Mouse (Mus musculus) spleen, embryonic (tissue): ENCODE results near the gene Eif4e.
"Not testable (repeated sequence)": the region's sequence is repeated elsewhere in the genome, so short reads cannot be mapped to it uniquely, and the experiment has no call there.

Source experiments
- CTCF ChIA-PET: fragments of 350-600 bp; sonication (Branson Sonifier 250); formaldehyde crosslinking; loops from one replicate; lab custom pipeline; 2022; lab: Charles Lee

The Eif4e gene

DNA sequence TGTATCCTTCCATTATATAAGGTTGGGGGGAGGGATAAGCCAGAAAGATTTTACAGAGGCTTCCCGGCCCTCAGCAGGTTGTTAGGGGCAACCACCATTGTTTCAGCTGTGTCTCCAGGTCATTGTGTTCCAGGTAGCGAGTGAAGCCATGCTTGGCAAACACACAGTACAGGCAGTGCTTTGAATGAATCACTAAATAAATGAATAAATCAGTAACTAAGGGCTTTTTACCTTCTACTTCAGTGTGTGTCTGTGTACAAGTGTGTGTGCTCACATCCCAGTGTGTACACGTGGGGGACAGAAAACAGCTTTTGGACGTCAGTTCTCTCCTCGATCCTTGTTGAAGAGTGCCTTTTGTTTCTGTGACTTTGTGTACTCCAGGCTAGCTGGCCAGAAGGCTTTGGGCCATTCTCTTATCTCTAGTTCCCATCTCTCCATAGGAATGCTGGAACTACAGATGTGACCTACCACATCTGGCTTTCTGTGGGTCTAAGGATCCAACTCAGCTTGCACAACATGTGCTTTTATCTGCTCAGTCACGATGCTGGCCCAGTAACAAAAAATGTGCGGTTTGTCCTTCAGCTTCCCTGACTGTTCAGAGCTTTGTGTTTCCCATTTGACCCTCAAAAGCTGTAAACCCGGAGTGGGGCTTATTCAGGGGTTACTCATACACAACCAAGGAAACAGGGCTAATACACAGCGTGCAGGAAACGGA lies 10.2 kb upstream of the Eif4e start:
- CTCF ChIA-PET: interaction anchor here (0.6 kb wide), 1 partner anchor 87 kb away, joined by 5 read pairs; no protein-coding TSS in a partner anchor

DNA sequence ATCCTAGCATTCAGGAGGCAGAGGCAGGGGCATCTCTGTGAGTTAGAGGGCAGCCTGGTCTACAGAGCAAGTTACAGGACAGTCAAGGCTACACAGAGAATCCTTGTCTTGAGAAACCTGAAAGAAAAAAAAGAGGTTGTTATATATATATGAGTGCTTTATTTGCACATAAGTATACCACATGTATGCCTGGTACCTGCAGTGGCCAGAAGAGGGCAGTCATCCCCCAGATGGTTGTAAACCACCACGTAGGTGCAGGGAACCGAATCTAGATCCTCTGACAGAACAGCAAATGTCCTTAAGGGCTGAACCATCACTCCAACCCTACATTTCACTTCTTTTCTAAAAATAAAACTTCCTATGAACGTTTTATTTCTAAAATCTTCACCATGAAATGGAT lies 8.1 kb upstream of the Eif4e start:
- CTCF ChIA-PET: no interaction called here

DNA sequence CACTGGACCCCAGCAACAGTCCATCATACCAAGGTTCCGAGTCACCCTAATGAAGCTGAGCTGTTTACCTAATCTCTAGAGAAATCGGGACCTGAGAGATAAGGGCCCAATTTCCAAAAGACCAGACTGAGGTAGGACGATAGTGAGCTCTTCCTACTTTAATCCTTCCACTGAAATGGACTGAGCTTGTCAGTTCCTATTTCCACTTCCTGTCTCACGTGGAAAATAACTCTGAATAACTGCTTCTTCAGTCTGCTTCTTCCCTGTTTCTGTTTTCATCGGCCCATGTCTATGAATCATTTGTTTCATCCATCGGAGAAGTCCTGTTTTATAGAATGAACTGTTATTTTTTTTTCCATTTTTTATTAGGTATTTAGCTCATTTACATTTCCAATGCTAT lies 6.8 kb upstream of the Eif4e start:
- CTCF ChIA-PET: interaction anchor here (0.9 kb wide), 1 partner anchor 11 kb away, joined by 5 read pairs; no protein-coding TSS in a partner anchor

DNA sequence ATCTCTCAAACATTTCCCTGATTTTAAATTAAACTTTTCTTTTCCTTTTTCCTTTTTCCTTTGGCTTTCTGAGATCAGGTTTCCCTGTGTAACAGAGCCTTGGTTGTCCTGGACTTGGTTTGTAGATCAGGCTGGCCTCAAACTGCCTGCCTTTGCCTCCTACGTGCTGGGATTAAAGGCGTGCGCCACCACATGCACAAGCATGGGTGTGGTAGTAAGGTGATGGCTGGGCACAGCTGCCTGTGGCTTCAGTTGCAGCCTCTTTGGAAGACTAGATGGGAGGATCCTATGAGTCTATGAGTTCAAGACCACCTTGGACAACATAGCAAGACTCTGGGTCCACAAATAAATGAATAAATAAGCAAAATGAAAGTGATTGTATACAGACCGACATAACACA lies 2.0 kb upstream of the Eif4e start:
- CTCF ChIA-PET: no interaction called here

DNA sequence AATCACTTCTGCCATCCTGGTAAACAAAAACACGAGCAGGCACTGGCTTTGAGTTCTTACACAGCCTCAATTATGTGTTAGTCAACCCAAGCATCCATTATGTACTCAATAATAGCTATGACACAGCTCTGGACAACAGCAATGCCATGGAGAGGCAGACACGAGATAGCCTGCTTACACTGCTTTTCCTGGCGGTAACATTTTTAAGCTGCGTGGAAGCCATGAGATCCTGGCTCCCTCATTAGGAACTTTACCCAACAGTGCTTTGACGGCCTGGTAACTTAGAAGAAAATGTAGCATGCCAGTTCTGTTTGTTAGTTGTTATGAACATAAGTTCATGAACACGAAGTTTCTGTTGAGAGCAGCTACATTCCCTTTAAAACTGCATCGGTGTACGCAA lies 485 bp upstream of the Eif4e start:
- CTCF ChIA-PET: interaction anchor here (0.5 kb wide), 1 partner anchor 13 kb away, joined by 3 read pairs; no protein-coding TSS in a partner anchor

DNA sequence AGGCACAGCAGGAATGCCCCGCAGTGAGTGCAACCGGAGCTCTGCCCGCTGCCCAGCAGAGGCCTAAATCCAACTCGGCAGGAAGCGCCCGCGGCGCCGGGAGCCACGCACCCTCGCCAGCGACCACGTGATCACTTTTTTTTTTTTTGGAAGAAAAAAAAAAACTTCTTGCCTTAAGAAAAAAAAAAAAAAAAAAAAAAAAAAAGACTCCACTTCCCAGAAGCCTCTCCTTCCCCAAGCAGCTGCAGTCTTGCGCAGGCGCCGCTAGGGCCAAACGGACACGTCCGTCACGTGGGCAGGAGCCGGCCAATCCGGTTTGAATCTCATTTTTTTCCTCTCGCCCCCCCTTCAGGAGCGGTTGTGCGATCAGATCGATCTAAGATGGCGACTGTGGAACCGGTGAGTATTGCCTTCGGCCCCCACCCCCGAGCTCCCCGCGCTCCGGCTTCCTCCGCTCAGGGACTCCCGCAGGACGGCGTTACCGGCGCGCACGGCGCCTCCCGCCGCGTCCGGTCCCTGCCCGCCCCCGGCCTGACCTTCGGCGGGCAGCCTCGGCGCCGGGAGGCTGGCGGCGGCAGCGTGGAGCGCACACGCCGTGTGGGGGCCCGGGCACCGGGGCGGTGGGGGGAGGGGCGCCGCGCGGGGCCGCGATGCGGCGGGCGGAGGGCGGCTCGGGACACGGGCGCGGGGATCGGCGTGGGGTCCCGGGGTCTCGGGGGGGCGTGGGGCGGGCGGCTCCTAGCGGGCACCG lies 1.1 kb downstream of the Eif4e start:
- CTCF ChIA-PET: interaction anchor here (0.7 kb wide), 1 partner anchor 392 kb away, joined by 9 read pairs; no protein-coding TSS in a partner anchor

DNA sequence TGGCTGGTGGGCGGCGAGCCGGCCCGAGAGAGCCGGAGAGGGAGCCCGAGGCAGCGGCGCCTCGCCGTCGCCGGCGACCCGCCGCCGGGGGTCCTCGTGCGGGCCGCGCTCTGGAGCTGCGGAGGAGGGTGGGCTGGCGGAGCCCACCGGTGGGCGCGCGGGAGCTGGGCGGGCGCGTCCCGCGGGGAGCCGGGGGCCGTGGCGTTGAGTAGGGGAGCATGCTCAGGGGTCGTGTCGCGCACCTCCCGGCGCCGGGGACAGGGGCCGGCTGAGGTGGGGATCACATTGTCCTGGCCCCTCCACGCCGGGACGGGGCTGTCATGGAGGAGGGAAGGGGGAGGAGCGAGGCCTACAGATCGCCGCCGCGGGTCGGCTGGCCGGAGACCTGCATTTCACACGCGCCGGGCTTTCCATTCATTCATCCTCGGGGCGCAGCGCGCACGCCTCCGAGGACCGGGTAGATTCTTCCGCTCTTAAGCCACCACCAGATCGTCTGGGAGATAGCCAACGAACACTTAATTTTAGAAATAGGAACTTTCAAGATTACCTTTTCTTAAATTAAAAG lies 1.8 kb downstream of the Eif4e start:
- CTCF ChIA-PET: no interaction called here

DNA sequence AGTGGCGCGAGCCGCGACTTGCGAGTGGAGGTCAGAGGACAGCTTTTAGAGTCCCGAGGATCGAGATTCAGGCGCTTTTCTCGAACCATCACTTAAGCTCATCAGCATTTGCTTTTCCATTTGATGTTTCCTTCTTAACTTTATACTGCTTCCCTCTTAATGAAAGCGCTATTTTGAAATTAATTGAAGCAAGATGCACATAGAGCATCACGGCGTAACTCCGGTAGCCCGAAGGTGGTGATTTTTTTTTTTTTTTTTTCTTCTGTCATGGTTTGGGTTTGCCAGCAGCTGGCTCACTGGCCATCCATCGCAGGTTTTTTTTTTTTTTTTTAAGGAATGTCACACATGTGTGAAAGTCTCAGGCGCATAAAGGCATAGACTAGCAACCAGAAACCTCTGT lies 2.3 kb downstream of the Eif4e start:
- CTCF ChIA-PET: interaction anchor here (0.6 kb wide), 1 partner anchor 21 kb away, joined by 3 read pairs; no protein-coding TSS in a partner anchor

DNA sequence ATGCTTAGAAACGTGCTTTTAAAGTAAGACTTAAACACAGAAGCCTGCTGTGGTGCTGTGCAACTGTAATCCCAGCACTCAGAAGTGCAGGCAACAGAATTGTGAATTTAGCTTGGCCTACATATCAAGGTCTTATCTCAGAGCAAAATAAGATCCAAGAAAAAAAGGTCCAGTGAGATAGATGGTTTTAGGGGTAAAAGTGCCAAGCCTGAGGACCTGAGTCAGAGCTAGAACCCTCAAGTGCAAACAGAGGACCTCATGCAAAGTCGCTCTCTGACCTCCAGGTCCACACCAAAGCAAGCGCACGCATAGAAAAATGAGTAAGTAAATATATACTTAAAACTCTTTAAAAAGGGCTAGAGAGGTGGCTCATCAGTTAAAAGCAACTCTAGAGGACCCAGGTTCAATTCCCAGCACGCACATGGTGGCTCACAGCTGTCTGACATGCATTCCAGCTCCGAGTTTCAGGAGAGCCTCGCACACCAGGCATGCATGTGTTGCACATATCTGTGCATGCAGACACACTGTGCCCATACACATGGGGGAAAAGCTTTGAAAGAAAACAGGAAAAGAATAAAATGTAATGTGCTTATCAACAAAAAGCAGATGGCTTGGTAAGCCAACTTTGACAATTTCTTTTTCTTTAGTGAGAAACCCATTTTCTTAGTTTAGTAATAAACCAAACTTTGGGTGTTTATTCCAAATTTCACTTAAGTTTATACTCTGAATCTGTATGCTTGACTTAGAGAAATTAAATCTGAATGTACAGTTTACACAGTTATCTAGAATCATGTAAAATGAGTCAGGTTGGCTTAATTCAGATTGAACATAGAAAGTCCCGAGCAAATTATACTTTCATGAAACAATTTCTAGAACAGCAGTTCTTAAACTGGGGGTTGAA lies 4.8 kb downstream of the Eif4e start:
- CTCF ChIA-PET: interaction anchor here (0.7 to 1.0 kb wide), 2 partner anchors 12 to 86 kb away, joined by 5 to 18 read pairs; no protein-coding TSS in a partner anchor

DNA sequence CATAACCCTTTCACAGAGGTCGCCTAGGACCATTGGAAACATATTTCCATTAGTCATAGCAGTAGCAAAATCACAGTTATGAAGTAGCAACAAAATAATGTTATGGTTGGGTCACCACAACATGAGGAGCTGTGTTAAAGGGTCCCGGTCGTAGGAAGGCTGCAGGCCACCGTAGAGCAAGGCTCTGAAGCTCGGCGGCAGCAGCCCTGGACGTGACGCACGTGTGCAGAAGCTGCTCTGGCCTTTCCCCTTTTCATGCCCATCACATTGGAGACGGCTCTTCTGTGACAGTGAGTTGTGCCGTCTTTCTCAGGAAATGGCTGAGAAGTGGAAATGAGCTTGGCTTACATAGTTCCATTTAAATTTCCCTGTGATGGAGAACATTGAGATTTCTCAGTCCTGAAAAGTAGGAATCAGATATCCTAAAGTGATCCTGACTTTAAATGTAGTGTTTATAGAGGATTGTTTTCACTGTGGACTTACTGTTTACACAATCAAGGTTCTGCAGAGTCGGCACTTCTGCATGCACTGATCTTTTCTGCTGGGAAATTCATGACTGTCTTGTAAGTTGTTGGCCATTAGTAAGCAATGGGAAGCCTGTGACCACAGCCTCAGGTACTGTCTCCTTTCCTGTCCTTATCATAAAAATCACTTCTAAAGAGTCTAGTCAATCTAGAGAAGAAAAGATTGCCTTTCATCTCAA lies 5.7 kb downstream of the Eif4e start:
- CTCF ChIA-PET: interaction anchor here (0.7 kb wide), 1 partner anchor 387 kb away, joined by 3 read pairs; the partner anchor contains the start of gene Mttp

DNA sequence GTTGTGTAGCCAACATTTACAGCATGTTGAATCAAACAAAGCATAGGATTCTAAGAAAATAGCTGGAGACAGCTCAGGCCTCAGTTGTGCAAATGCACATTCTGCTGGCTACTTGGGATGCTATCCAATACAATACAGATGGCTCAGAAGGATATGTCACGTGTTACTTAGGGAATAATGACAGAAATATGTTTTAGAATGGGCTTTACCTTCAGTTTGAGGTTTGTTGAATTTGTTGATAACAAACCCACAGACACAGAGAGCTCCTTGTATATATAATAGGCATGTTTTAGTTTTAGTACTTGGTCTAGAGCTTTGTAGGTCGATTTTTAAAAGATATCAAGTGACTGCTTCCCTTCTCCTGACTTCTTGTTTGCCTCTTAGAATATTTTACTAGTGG lies 6.8 kb downstream of the Eif4e start:
- CTCF ChIA-PET: no interaction called here

DNA sequence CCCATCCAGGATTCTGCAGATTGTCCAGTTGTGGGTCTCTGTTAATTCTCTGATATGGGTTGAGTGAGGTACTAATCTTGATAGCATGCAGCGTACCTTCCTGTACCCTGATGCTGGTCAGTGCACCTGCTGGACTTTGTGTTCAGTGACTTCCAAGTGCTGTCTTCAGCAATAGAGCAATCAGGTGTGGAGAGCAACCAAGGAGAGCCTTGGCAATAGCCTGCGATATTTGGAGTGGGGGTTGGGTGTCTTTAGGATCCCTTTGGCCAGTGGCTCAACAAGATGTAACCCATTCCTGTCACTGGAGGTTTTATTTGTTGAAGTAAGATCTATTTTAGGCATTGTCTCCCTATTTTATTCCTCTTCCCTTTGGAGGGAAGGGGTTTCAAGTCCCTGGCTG lies 10.1 kb downstream of the Eif4e start:
- CTCF ChIA-PET: no interaction called here

DNA sequence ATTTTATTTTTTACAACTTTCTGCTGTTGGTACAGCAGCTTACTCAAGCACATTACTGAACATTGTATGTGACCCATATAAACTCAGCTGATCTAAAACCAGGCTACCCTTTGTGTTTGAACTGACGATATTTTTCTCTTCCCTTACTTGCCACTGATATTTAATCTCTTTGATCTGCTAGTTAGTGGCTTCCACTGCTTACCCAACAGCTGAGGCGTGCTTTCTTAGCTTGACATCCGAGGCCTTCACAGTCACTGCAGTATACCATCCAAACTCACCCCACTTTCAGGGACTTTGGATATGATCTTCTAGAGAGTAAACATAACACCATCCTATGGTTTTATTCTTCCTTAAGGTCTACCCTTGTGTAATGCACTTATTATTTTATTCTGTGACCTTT lies 16.6 kb downstream of the Eif4e start:
- CTCF ChIA-PET: no interaction called here

DNA sequence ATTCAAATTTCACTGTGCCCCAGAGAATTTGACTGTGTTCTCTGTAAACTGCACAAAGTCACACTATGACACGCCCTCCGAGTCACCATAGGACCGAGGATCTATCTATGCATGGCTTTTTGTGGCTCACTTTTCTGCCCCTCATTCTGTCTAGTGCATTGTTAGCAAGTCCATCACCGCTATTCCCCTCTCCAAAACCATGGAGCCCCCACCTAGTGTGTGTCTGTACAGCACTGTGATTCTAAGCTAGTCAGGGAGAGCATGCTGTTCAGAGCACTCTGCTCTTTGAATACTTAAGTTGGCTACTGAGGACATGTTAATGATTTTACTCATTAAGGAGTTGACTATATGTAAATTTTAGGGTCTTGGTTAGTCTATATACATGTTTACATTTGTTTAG lies 18.1 kb downstream of the Eif4e start:
- CTCF ChIA-PET: no interaction called here

DNA sequence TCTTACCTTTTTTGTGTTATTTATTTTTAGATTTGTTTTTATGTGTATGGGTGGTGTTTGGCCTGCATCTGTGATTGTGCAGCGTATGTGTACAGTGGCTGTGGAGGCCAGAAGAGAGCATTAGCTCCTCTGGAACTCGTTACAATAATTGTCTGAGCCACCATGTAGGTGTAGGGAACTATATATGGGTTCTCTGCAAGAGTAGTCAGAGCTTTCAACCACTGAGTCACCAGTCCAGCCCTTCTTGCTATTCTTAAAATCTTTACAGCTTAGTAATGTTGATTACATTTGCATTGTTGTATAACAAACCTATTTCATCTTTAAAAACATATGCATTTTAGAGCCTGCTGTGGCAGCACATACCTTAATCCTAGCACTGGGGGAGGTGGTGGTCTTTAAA lies 20.7 kb downstream of the Eif4e start:
- CTCF ChIA-PET: no interaction called here

DNA sequence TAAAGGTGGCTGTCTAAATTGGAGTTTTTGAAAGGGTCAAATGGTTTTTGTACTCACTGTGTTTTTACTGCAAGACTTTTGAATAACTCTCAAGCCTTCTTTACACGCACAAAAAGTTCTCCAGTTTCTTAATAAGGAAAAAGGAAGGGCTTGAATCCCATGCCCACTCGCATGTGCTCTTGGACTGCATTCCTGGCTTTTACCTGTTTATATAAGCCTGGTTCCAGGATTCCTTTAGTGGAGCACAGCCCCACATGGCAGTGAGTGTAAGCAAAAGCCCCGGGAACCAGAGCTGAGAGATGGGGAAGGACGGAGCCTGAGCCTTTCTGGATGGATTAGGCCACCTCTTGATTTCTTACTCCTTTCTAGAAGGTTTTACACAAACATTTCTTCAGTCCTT lies 23.1 kb downstream of the Eif4e start:
- CTCF ChIA-PET: interaction anchor here (0.6 kb wide), 1 partner anchor 22 kb away, joined by 3 read pairs; no protein-coding TSS in a partner anchor

DNA sequence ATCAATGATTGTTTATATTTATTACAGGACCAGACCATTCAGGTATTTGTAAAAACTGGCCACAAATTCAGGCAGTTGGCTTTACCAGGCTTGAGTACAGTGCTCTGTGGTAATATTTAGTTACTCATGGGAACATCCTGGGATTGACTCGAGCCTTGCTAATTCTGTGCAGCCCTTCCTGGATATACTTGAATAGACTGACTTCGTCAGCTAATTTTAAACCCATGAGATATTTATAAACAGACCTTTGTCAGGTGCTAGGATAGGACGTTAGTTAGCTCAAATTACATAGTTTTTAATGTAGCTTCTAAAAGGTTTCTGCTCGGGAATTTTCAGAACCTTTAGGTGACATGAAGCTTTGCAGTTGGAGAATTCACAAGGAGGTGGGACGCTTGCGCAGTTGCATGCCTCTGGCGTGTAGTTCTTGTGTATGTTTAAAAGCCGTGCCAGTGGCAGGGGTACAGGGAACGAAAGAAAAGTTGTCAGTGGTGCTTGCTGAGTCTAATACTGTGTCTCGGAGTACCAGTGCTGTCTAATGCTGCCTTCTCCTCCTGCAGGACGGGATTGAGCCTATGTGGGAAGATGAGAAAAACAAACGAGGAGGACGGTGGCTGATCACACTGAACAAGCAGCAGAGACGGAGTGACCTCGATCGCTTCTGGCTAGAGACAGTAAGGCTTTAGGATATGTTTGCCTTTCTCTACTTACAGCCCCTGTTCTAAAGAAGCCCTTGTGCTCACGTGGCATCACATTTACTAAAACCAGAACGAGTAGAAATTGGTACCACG lies 24.6 kb downstream of the Eif4e start:
- CTCF ChIA-PET: no interaction called here

DNA sequence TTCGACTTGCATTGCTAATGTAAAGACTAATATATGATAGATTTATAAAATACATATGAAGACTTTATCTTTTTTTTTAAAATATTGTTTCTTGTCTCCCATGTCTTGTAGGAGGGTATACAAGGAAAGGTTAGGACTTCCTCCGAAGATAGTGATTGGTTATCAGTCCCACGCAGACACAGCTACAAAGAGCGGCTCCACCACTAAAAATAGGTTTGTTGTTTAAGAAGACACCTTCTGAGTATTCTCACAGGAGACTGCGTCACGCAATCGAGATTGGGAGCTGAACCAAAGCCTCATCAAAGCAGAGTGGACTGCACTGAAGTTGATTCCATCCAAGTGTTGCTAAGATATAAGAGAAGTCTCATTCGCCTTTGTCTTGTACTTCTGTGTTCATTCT lies 29.3 kb downstream of the Eif4e start:
- CTCF ChIA-PET: not testable (repeated sequence)

DNA sequence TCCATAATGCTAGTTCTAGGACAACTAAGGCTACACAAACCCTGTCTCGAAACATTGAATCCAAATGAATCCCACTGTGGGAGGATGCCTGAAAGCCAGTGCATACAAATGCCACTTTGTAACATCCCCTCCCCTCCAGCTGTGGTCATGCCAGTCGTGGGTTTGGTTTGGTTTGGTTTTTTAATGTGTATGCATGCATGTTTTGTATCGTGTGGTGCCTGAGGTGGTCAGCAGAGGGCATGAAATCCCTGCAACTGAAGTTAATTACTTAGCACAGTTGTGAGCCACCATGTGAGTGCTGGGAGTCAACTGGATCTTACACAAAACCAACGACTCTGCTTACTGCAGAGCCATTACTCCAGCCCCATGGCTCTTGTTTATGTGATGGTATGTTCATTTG lies 32.5 kb downstream of the Eif4e start:
- CTCF ChIA-PET: interaction anchor here (0.6 kb wide), 1 partner anchor 329 kb away, joined by 8 read pairs; no protein-coding TSS in a partner anchor

DNA sequence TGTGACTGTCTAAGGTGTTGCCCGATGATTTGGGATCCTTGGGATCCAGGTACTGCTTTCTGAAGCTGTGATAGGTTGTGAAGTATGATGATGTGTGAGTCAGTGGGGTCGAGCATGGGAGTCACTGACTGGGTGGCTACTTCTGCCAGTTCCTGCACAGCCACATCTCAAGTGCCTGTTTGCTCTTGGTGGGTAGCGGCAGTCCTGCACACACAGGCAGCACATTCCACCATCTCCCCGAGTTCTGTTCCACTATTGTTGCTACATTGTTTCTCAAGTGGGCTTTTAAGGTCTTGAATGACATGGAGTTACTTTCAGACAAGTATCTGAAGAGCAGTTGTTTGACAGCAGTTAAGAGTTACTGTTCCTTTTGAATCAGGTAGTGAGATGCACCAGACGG lies 34.3 kb downstream of the Eif4e start:
- CTCF ChIA-PET: no interaction called here
